Mouse (Mus musculus) c-Kit-positive CD71-positive TER-119-negative erythroid progenitor cells, embryonic 14.5 days (primary cell): Measurements from ENCODE around the gene Ociad2.
A peak's percentile ranks its signal among the peaks of the same experiment; 100 is the strongest.

Experiments used
- DNase-seq: peaks from one replicate; pipeline ENCODE4 v3.0.0-alpha.2; 2013; ENCODE audit warnings: low read depth

Gene Ociad2

DNA sequence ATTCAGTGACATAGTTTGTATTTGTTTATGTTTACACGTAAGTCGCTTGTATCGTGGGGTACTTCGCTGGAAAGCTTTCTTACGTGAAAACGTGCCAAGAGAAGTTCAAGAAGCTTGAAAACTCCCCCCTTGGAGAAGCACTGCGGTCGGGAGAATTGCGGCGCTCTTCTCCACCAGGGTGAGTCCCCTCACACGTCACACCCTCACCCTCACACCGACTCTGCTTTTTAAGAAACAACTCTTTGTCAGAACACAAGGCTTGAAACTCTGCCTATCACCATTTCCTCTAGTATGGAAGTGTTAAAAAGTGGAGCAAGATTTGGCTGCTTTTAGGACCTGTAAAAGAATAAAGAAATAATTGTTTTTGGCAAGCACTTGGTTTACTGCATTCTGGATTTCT is 36.3 kb downstream of the Ociad2 start:
- no peak for DNase-seq

DNA sequence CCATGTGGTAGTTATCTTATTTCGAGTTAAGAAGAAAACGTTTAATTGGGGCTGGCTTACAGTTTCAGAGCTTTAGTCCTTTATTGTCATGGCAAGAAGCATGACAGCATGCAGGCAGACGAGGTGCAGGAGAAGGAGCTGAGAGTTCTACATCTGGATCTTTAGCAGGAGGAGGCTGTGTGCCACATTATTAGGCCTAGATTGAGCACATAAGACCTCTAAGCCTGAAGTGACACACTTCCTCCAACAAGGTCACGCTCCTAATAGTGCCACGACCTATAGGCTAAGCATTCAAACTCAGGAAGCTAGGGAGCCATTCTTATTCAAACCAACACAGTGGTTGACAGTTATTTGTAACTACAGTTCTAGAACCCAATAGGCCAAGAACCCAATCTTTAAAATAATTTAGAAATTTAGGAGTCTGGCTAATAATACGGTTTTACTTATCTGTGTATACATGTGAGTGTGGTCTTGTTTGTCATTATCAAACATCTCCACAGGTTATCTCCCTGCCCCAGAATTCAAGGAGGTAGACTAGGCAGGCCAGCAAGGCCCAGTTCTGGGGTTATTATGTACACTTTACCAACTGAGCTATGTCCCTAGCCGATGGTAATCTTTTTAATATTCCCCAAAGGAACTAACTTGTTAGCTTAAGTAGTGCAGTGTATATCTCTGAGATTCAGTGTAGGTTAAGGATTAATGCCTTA is 39.1 kb downstream of the Ociad2 start:
- DNase-seq: no peak

DNA sequence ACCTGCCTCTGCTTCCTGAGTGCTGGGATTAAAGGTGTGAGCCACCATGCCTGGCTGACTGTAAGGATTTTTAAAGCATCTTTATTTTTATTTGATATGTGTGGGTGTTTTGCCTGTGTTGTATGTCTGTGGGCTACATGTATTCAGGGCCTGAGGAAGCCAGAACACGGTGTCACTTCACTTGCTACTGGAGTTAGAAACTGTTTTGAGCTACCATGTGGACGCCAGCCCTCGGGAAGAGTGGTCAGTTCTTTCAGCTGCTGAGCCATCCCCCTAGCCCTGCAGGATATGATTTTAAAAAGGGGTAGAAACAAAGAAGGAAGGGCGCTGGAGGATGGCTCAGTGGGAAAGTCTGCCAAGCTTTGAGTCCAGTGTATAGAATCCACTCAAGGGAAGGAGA is 44.9 kb downstream of the Ociad2 start:
- DNase-seq: no peak

DNA sequence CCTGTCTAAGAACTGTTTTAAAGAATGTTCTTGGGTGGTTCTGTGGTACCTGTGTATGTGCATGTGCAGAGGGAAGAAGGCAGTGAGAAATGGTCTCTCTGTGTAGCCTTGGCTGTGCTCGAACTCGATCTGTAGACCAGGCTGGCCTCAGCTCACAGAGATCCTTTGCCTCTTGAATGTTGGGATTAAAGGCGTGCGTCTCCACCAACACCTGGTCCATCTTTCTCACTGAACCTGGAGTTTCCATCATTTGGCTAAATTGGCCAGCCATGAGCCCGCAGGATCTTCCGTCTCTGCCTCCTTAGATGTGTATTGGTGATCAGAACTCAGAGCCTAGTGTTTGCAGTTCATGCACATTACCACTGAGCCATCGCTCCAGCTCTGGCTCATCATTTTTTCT is 45.8 kb downstream of the Ociad2 start:
- DNase-seq: no peak

- DNase-seq: no peak
These were observed 47.4 kb downstream of the Ociad2 start for GRCm38 (mm10) chr5:73293458-73293827.

DNA sequence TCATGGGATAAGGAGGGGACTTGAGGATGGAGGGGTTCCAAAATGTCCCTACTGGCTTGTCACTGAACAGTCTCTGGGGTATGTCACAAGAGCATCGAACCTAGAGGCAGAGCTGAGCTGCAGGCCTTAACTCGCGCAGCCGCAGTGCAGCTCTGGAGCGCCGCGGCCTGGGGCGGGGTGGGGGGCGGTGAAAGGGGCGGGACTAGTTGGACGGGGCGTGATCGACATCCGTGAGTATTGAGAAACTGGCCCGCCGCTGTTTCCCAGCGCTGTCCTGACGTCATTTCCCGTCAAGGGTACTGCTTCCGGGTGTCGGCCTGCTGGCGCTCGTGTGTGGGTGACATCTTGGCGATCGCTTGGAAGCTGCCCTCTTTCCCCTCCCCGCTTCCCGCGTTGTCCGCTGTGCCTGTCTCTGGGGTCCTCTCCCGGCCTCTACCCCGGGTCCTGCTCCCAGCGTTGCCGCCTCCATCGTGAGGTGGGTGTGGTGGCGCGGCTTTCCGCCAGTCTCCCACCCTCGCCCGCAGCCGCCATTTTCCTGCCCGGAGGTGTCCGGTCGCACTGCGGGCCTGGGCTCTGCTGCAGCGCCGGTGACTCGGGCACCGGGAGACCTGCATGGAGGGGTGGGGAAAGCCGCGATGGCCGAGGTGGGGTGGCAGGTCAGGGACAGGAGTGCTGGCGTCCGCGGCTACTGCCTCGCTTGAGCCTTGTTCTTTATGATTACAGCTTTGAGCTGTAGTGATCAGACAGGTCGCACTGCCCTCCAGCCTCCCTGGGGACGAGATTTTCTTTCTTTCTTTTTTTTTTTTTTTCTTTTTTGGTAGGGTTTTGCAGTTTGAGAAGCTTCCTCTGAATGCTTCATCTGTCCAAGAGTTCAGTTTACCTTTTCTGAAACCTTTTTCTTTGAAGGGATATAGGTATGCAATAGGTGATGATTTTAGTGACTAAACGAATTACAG is 48.0 kb downstream of the Ociad2 start, which contains the start of gene Ociad1:
Gene Ociad1, plus strand, starts transcription at position 283 of the 956 bp plus-strand sequence.
- DNase-seq: peak; percentile 96

- no peak for DNase-seq
These were observed 50.9 kb downstream of the Ociad2 start for GRCm38 (mm10) chr5:73289900-73290299.

- no peak for DNase-seq
These were observed 54.2 kb downstream of the Ociad2 start for GRCm38 (mm10) chr5:73286603-73287002.

GRCm38 (mm10) chr5:73285470-73285978 is 55.3 kb downstream of the Ociad2 start:
- no peak for DNase-seq

DNA sequence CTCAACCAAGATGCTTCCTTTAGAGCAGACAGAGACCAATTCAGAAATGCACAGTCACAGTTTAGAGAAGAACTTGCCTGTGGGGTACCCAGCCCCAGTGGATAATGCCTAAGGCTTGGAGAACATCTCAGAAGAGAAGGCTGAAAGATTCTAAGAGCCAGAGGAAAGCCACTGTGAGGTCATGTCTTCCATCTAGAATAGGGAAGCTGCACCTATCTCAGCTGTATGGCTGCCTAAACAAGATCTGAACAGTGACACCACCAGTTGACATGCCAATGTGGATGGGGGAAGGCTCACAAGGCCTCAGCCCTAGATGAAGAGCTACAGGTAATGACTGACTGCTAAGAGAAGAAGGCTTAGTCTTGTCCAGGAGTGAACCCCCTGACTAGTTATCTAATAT is 56.8 kb downstream of the Ociad2 start:
- no peak for DNase-seq

GRCm38 (mm10) chr5:73280567-73280850 is 60.3 kb downstream of the Ociad2 start:
- DNase-seq: no peak

GRCm38 (mm10) chr5:73279732-73280566 is 60.9 kb downstream of the Ociad2 start:
- DNase-seq: no peak

- DNase-seq: no peak
These were observed 61.6 kb downstream of the Ociad2 start for GRCm38 (mm10) chr5:73279190-73279589.

DNA sequence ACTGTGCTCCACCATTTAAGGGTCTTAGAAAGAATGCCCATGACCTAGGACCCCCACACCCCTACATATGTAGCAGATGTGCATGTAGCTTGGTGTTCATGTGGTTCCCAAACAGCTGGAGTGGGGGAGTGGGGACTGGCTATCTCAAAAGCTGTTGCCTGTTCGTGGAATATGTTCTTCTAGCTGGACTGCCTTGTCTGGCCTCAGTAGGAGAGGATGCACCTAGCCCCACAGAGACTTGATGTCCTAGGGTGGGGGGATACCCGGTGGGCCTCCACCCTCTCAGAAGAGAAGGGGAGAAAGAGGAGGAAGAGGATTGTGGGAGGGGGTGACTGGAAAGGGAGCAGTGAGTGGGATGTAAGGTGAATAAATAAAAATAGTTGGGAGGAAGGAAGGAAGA is 65.9 kb downstream of the Ociad2 start:
- DNase-seq: no peak

DNA sequence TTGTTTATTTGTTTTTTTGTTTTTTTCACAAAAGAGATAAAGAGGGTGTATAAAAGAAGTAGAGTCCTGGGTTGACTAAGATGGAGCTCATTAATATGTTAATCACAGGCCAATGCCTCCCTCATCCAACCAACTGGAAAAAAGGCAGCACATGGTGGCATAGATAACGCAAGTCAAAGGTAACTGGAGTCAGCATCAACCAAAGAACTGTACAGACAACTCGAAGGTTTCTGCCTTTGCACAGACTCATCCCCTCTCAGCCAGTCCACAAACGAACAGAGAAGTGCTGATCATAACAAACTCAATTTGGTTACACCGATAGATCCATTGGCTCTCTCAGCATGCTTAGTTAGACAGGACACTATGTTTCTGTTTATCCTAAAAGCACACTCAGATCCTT is 67.7 kb downstream of the Ociad2 start:
- DNase-seq: no peak
